ENCODE assay signal across 9 mouse cellular contexts in the genomic region with DNA sequence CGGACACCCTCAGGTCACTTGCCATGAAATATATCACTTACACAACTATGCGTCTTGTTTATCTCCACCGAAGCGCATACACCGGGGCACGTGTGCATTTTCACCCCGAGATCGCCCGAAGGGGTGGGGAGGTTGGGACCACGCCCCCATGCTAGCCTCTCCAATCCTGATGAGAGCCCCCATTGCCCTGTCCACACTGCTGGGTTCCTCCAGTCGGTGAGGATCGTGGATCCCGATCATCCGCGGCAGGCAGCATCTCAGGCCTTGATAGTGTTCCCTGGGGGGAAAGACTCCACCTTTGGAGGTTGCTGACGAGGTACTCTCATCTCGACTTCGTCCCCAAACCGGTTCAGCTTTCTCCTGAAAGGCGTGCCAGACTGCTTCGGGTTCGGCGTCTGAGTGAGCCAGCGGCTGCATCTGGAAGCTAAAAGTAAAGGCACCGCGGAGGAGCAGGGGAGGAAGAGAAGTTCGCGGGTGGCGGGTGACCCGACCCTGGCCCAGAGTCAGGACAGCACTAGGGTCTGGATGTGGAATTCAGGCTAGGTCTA. TPM values are rescaled to one million over a fixed set of nuclear protein-coding genes. Genes with fewer than 3 reads are reported as not detected.
DNase-seq lines count a peak whose midpoint lies in the region; ATAC-seq and TF ChIP-seq lines count a peak whose summit lies in the region.
"Had no signal": no experiment of that assay in that cellular context is flagged by ENCODE, and none has a peak within 500 bp of the region (broad histone marks: within the 10 kb centered on the region; RNA-seq: fewer than 3 reads in every experiment).

No protein-coding gene starts in this region.

- H3K36me3 ChIP-seq in limb, embryonic 14.5 days (ENCODE audit: control insufficient read depth, insufficient read depth, low read length), result peaks cover 5% of the 10 kb centered on the region; the same call in 1 of the 2 replicates
- no peaks in the 10 kb centered on the region for H3K36me3 ChIP-seq in midbrain, embryonic 16.5 days (ENCODE audit: control insufficient read depth, insufficient read depth, low read length)

- H3K4me2 ChIP-seq in limb, embryonic 14.5 days (replicated peaks; ENCODE audit: low read depth, low read length, severe bottlenecking), result peak overlapping the region; percentile 99
- H3K4me2 ChIP-seq in midbrain, embryonic 16.5 days (ENCODE audit: low read length), result peak overlapping the region; percentile 71

- 1% methylated on average over 30 of the region's 30 CpGs for WGBS in limb, embryonic 14.5 days
- under 1% methylated on average over 30 of the region's 30 CpGs for WGBS in midbrain, embryonic 16.5 days

- DNase-seq in cerebellum, postnatal 10 days, result peak; percentile 53 to 60
- no peak for DNase-seq in cerebellum, adult 11-12 months
- peak; percentile 66 for DNase-seq in embryo, embryonic 10.5 days (ENCODE audit: low spot score)
- DNase-seq in heart, postnatal 14 days, result peak; percentile 34 to 40
- DNase-seq in limb, embryonic 14.5 days (ENCODE audit: low spot score), result no peak
- no peak for DNase-seq in layer of hippocampus, postnatal 25 days (ENCODE audit: extremely low spot score in 1 of 2, low spot score in 1 of 2)
- no peak for DNase-seq in c-Kit-positive CD71-positive TER-119-positive erythroid progenitor cells, embryonic 14.5 days (ENCODE audit: low spot score)

- no peak overlapping the region for H3K27ac ChIP-seq in limb, embryonic 14.5 days (replicated peaks; ENCODE audit: low read depth, low read length)
- H3K27ac ChIP-seq in midbrain, embryonic 16.5 days (ENCODE audit: low read length), result no peak overlapping the region
- H3K27ac ChIP-seq: macrophage had no signal

- TF ChIP-seq POLR2A in limb, embryonic 14.5 days (IDR thresholded peaks at IDR 0.05; ENCODE audit: borderline replicate concordance, extremely low read depth, insufficient read depth, insufficient read length), result no peak

- peaks cover 45% of the 10 kb centered on the region for H3K27me3 ChIP-seq in limb, embryonic 14.5 days (ENCODE audit: control insufficient read depth, insufficient read depth, low read length)
- peaks cover 25% of the 10 kb centered on the region for H3K27me3 ChIP-seq in midbrain, embryonic 16.5 days (ENCODE audit: control insufficient read depth, insufficient read depth, low read depth, low read length)

- no peaks in the 10 kb centered on the region for H3K9me3 ChIP-seq in limb, embryonic 14.5 days (ENCODE audit: control insufficient read depth, low read length)
- H3K9me3 ChIP-seq in midbrain, embryonic 16.5 days (replicated peaks; ENCODE audit: control insufficient read depth, low read length, poor library complexity, severe bottlenecking), result no peaks in the 10 kb centered on the region

- peaks cover 30% of the 10 kb centered on the region for H3K4me1 ChIP-seq in limb, embryonic 14.5 days (ENCODE audit: control insufficient read depth, insufficient read depth, low read length)
- peaks cover 30% of the 10 kb centered on the region for H3K4me1 ChIP-seq in midbrain, embryonic 16.5 days (ENCODE audit: control insufficient read depth, insufficient read depth, low read length)

- H3K4me3 ChIP-seq in limb, embryonic 14.5 days (replicated peaks; ENCODE audit: low read length), result peak overlapping the region; percentile 58
- H3K4me3 ChIP-seq in midbrain, embryonic 16.5 days (ENCODE audit: low read depth, low read length), result peak overlapping the region; percentile 43

- intact Hi-C loops in heart, postnatal 14 days (cut with DNase I), result no loop called here

- peak overlapping the region; percentile 62 for H3K9ac ChIP-seq in limb, embryonic 14.5 days (ENCODE audit: low read depth, low read length, severe bottlenecking)
- H3K9ac ChIP-seq in midbrain, embryonic 16.5 days (ENCODE audit: low read depth, low read length), result peak overlapping the region; percentile 51; the same call in 1 of the 2 replicates

- no peak for ATAC-seq in limb, embryonic 14.5 days (ENCODE audit: low FRiP score, low read depth)
- no peak for ATAC-seq in midbrain, embryonic 16.5 days

RNA-seq across cellular contexts. Expression of a gene that starts 1.6 kb away (rescaled TPM):
- total RNA-seq in heart, postnatal 14 days (2021), result 1 to 10 TPM; 2.6 to 2.7 TPM
- 3.8 and 4.7 TPM in 2 replicates for polyA plus RNA-seq in limb, embryonic 14.5 days (2012; rRNA removed)
- 3.2 and 3.4 TPM in 2 replicates for polyA plus RNA-seq in limb, embryonic 14.5 days (2014; fragmentation: Nextera tagmentation; extraction: Ambion mirVana)
- 4.4 and 5.5 TPM in 2 replicates for polyA plus RNA-seq in midbrain, embryonic 16.5 days (2015; fragmentation: Nextera tagmentation; extraction: Ambion mirVana)
- 1 to 10 TPM; 1.3 to 2.1 TPM for total RNA-seq in layer of hippocampus, postnatal 25 days (2021)

RNA-seq across cellular contexts. Expression of a gene that starts 38.3 kb away (rescaled TPM):
- 10 to 100 TPM; 41.5 to 45.4 TPM for total RNA-seq in heart, postnatal 14 days (2021)
- 134 and 144 TPM in 2 replicates for polyA plus RNA-seq in limb, embryonic 14.5 days (2012; rRNA removed)
- 148 and 157 TPM in 2 replicates for polyA plus RNA-seq in limb, embryonic 14.5 days (2014; fragmentation: Nextera tagmentation; extraction: Ambion mirVana)
- polyA plus RNA-seq in midbrain, embryonic 16.5 days (2015; fragmentation: Nextera tagmentation; extraction: Ambion mirVana), result 177 and 198 TPM in 2 replicates
- total RNA-seq in layer of hippocampus, postnatal 25 days (2021), result 10 to 100 TPM; 76.4 to 88.4 TPM

RNA-seq across cellular contexts. Expression of a gene that starts 48.9 kb away (rescaled TPM):
- 10 to 100 TPM; 43.3 to 49.2 TPM for total RNA-seq in heart, postnatal 14 days (2021)
- polyA plus RNA-seq in limb, embryonic 14.5 days (2012; rRNA removed), result 29.7 and 33.4 TPM in 2 replicates
- polyA plus RNA-seq in limb, embryonic 14.5 days (2014; fragmentation: Nextera tagmentation; extraction: Ambion mirVana), result 18.7 and 25.5 TPM in 2 replicates
- polyA plus RNA-seq in midbrain, embryonic 16.5 days (2015; fragmentation: Nextera tagmentation; extraction: Ambion mirVana), result 15.5 and 17.0 TPM in 2 replicates
- total RNA-seq in layer of hippocampus, postnatal 25 days (2021), result 10 to 100 TPM; 97.0 to 97.1 TPM

RNA-seq across cellular contexts. Expression of a gene that starts 53.9 kb away (rescaled TPM):
- not detected for total RNA-seq in heart, postnatal 14 days (2021)
- polyA plus RNA-seq in limb, embryonic 14.5 days (2012; rRNA removed), result 0.13 and 0.17 TPM in 2 replicates
- not detected in 2 replicates for polyA plus RNA-seq in limb, embryonic 14.5 days (2014; fragmentation: Nextera tagmentation; extraction: Ambion mirVana)
- 0.20 and 0.36 TPM in 2 replicates for polyA plus RNA-seq in midbrain, embryonic 16.5 days (2015; fragmentation: Nextera tagmentation; extraction: Ambion mirVana)
- total RNA-seq in layer of hippocampus, postnatal 25 days (2021), result under 1 TPM; 0.32 to 0.68 TPM
- polyA plus RNA-seq: macrophage had no signal

Comparison
In these comparisons a context has a peak if more than half of its experiments do, and no peak if none do; other contexts are left out.
1. DNase-seq: peak in cerebellum, postnatal 10 days (2 of 2), embryo, embryonic 10.5 days (single experiment) and heart, postnatal 14 days (2 of 2); none in cerebellum, adult 11-12 months (single experiment), limb, embryonic 14.5 days (single experiment), layer of hippocampus, postnatal 25 days (0 of 2) and c-Kit-positive CD71-positive TER-119-positive erythroid progenitor cells, embryonic 14.5 days (single experiment).